Mouse (Mus musculus): ENCODE measurements around the gene Bysl. TPM values are rescaled to one million over a fixed set of nuclear protein-coding genes. Genes with fewer than 3 reads are reported as not detected.

The Bysl gene
- polyA plus RNA-seq, 1 experiment: 25.7 TPM

- Histone ChIP-seq H3K9ac (ENCODE audit: low read depth, poor library complexity, severe bottlenecking) (no peak overlapping the region), H3K27me3 (ENCODE audit: control insufficient read depth, insufficient read depth, low read length, poor library complexity, severe bottlenecking) (no peaks in the 10 kb centered on the region), H3K27ac (ENCODE audit: insufficient read depth, low read length) (no peak overlapping the region), H3K9me3 (replicated peaks; ENCODE audit: control insufficient read depth, insufficient read depth, low read length, poor library complexity, severe bottlenecking) (no peaks in the 10 kb centered on the region), H3K4me1 (ENCODE audit: control insufficient read depth, insufficient read depth, low read length) (peaks cover 2% of the 10 kb centered on the region), H3K4me3 (ENCODE audit: low read depth, low read length) (no peak overlapping the region), H3K36me3 (ENCODE audit: control insufficient read depth, insufficient read depth, low read length, poor library complexity, severe bottlenecking) (no peaks in the 10 kb centered on the region)
- no peak for TF ChIP-seq POLR2A (IDR thresholded peaks at IDR 0.05; ENCODE audit: insufficient read depth, low read length)
- no peak for TF ChIP-seq EP300 (IDR thresholded peaks at IDR 0.05; ENCODE audit: insufficient read depth, low read depth, low read length)
- TF ChIP-seq CTCF (IDR thresholded peaks at IDR 0.05; ENCODE audit: low read depth, low read length): no peak
Observed at GRCm38 (mm10) chr17:47554621-47555020, 56.7 kb downstream of the Bysl start.

DNA sequence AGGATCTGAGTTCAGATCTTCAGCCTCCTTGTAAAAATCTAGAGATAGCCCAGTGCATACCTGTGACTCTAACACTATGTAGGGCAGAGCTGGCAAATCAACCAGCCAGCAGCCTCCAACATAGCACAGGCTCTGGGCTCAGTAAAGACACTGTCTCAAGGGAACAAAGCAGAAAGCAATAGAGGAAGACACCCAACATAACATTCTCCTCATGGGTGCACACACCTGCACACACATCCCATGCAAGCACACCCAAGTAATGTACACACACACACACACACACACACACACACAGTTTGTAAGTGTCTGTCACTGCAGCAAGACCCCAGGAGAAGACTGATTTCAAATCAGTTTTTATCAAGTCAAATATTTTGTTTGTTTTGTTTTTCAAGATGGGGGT lies 58.3 kb downstream of the Bysl start:
- Histone ChIP-seq H3K27ac (ENCODE audit: insufficient read depth, low read length) (no peak overlapping the region), H3K9me3 (replicated peaks; ENCODE audit: control insufficient read depth, insufficient read depth, low read length, poor library complexity, severe bottlenecking) (no peaks in the 10 kb centered on the region), H3K4me1 (ENCODE audit: control insufficient read depth, insufficient read depth, low read length) (peaks cover 2% of the 10 kb centered on the region), H3K36me3 (ENCODE audit: control insufficient read depth, insufficient read depth, low read length, poor library complexity, severe bottlenecking) (no peaks in the 10 kb centered on the region), H3K4me3 (ENCODE audit: low read depth, low read length) (no peak overlapping the region), H3K9ac (ENCODE audit: low read depth, poor library complexity, severe bottlenecking) (no peak overlapping the region), H3K27me3 (ENCODE audit: control insufficient read depth, insufficient read depth, low read length, poor library complexity, severe bottlenecking) (no peaks in the 10 kb centered on the region)
- TF ChIP-seq POLR2A (IDR thresholded peaks at IDR 0.05; ENCODE audit: insufficient read depth, low read length): no peak

DNA sequence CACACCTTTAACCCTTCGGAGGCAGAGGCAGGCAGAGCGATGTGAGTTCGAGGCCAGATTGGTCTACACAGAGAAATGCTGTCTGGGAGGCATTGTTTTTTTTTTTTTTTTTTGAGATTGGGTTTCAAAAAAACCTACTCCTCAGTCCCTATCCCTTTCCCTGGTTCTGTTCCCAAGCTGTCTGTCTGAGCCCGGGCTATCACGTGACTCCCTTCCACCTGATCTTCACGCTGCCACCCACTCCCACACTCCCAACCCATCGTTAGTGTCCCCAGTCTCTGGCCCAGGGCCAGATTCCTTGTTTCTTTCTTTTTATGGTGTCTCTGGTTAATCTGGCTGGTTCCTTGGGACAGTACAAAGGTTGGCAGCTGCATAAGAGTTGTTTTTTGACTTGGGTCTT lies 60.2 kb downstream of the Bysl start:
- Histone ChIP-seq H3K27me3 (ENCODE audit: control insufficient read depth, insufficient read depth, low read length, poor library complexity, severe bottlenecking) (no peaks in the 10 kb centered on the region), H3K9ac (ENCODE audit: low read depth, poor library complexity, severe bottlenecking) (no peak overlapping the region), H3K27ac (ENCODE audit: insufficient read depth, low read length) (peak overlapping the region; percentile 69), H3K4me3 (ENCODE audit: low read depth, low read length) (no peak overlapping the region), H3K4me1 (ENCODE audit: control insufficient read depth, insufficient read depth, low read length) (peaks cover 2% of the 10 kb centered on the region), H3K36me3 (ENCODE audit: control insufficient read depth, insufficient read depth, low read length, poor library complexity, severe bottlenecking) (no peaks in the 10 kb centered on the region), H3K9me3 (replicated peaks; ENCODE audit: control insufficient read depth, insufficient read depth, low read length, poor library complexity, severe bottlenecking) (no peaks in the 10 kb centered on the region)
- TF ChIP-seq EP300 (IDR thresholded peaks at IDR 0.05; ENCODE audit: insufficient read depth, low read depth, low read length): no peak
- no peak for TF ChIP-seq POLR2A (IDR thresholded peaks at IDR 0.05; ENCODE audit: insufficient read depth, low read length)
- no peak for TF ChIP-seq CTCF (IDR thresholded peaks at IDR 0.05; ENCODE audit: low read depth, low read length)

Other genes starting within 250 kb of the Bysl start
- gene Mrps10, start 242.6 kb downstream of the Bysl start, polyA plus RNA-seq (2011; ENCODE audit: insufficient read depth, insufficient read length, low read depth, missing spikeins): 71.3 and 83.6 TPM in 2 replicates
- 0.91 and 1.1 TPM in 2 replicates for gene Guca1b, start 226.1 kb downstream of the Bysl start, polyA plus RNA-seq (2011; ENCODE audit: insufficient read depth, insufficient read length, low read depth, missing spikeins)
- 4.1 and 4.7 TPM in 2 replicates for gene Guca1a, start 210.9 kb downstream of the Bysl start, polyA plus RNA-seq (2011; ENCODE audit: insufficient read depth, insufficient read length, low read depth, missing spikeins)
- gene AI661453, start 174.9 kb downstream of the Bysl start, polyA plus RNA-seq (2011; ENCODE audit: insufficient read depth, insufficient read length, low read depth, missing spikeins): 37.6 and 39.2 TPM in 2 replicates
- 0.75 and 1.3 TPM in 2 replicates for gene 1700001C19Rik, start 174.1 kb downstream of the Bysl start, polyA plus RNA-seq (2011; ENCODE audit: insufficient read depth, insufficient read length, low read depth, missing spikeins)
- 45.5 and 46.6 TPM in 2 replicates for gene Taf8, start 109.2 kb downstream of the Bysl start, polyA plus RNA-seq (2011; ENCODE audit: insufficient read depth, insufficient read length, low read depth, missing spikeins)
- gene Ccnd3, start 106.4 kb downstream of the Bysl start, polyA plus RNA-seq (2011; ENCODE audit: insufficient read depth, insufficient read length, low read depth, missing spikeins): 181 and 185 TPM in 2 replicates
- 26.4 and 36.9 TPM in 2 replicates for gene Med20, start 90 bp upstream of the Bysl start, polyA plus RNA-seq (2011; ENCODE audit: insufficient read depth, insufficient read length, low read depth, missing spikeins)
- gene Gm20517, start 97 bp upstream of the Bysl start, polyA plus RNA-seq (2011; ENCODE audit: insufficient read depth, insufficient read length, low read depth, missing spikeins): 4.5 and 11.9 TPM in 2 replicates
- gene Usp49, start 19.2 kb upstream of the Bysl start, polyA plus RNA-seq (2011; ENCODE audit: insufficient read depth, insufficient read length, low read depth, missing spikeins): 15.8 and 16.8 TPM in 2 replicates
- 221 and 231 TPM in 2 replicates for gene Tomm6, start 76.9 kb upstream of the Bysl start, polyA plus RNA-seq (2011; ENCODE audit: insufficient read depth, insufficient read length, low read depth, missing spikeins)
- 14.0 and 14.5 TPM in 2 replicates for gene Frs3, start 77.5 kb upstream of the Bysl start, polyA plus RNA-seq (2011; ENCODE audit: insufficient read depth, insufficient read length, low read depth, missing spikeins)
- 0.24 and 1.0 TPM in 2 replicates for gene Gm21981, start 83.0 kb upstream of the Bysl start, polyA plus RNA-seq (2011; ENCODE audit: insufficient read depth, insufficient read length, low read depth, missing spikeins)
- 2.0 and 2.2 TPM in 2 replicates for gene Prickle4, start 83.2 kb upstream of the Bysl start, polyA plus RNA-seq (2011; ENCODE audit: insufficient read depth, insufficient read length, low read depth, missing spikeins)
- 4.9 and 5.0 TPM in 2 replicates for gene Pgc, start 115.3 kb upstream of the Bysl start, polyA plus RNA-seq (2011; ENCODE audit: insufficient read depth, insufficient read length, low read depth, missing spikeins)
- gene Tfeb, start 125.5 kb upstream of the Bysl start, polyA plus RNA-seq (2011; ENCODE audit: insufficient read depth, insufficient read length, low read depth, missing spikeins): 13.5 and 13.7 TPM in 2 replicates
- gene Mdfi, start 223.2 kb upstream of the Bysl start, polyA plus RNA-seq (2011; ENCODE audit: insufficient read depth, insufficient read length, low read depth, missing spikeins): 22.3 and 27.9 TPM in 2 replicates

Measured in ES-Bruce4 (cell line).